Mouse (Mus musculus): ENCODE measurements at regions not wholly inside any gene's neighbourhood (a gene's known extent, or its start where the extent isn't known, plus 50 kb on each side); places are given as distances from the start of the nearest gene placed in this dataset.

GRCm38 (mm10) chr1:110813191-110813590, 164.2 kb downstream of the Cdh19 start:
- no peak for DNase-seq (ENCODE audit: low read depth, low spot score)

GRCm38 (mm10) chr1:110799157-110799764, 178.1 kb downstream of the Cdh19 start:
- no peak for DNase-seq (ENCODE audit: low read depth, low spot score)

DNA sequence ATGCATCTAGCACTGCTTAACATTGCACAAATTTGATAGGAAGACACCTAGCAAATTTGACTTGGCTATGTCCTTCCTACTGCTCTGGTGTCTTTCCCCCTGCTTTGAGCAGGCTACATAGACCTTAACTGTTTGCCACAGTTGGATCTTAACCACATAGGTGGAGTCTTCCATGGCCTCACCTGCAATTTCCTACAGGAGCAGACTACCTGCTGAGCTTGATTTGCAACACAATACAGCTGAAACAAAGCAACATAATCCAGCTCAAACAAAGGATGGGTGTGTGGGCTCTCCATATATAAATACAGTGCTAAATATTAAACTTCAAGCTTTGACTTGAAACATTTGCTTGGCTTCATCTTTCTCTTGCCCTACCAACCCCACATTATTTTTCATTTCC, 186.8 kb downstream of the Cdh19 start:
- no peak for DNase-seq (ENCODE audit: low read depth, low spot score)

DNA sequence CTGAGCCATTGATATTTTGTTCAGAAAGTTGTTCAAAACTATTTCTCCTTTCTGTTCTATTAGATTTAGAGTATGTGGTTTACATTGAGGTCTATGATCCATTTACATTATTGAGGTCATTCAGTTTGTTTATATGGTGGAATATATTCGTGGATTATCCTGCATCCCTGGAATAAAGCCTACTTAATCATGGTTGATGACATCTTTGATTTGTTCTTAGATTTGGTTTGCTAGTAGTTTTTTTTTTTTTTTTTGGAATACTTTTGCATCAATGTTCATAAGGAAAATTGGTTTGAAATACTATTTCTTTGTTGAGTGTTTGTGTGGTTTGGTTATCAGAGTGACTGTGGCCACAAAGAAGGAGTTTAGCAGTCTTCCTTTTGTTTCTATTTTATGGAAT, 202.0 kb downstream of the Cdh19 start:
- no peak for DNase-seq (ENCODE audit: low read depth, low spot score)

DNA sequence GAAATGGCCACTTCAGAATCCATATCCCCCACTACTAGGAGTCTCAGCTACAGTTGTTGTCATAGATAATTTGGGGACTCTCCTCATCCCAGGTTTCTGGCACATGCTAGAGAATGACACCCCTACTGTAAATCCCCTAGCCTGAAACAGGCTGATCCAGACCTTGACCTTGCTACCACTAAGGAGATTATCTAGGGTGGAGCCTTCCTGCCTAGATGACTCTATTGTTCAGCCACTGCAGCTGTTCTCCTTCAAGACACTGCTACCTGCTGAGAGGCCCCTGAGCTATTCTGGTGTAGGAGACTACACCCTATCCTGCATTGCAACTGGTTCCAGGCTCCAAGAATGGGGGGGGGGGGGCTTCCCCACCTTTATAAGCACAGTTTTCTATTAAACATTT, 202.5 kb downstream of the Cdh19 start:
- no peak for DNase-seq (ENCODE audit: low read depth, low spot score)

DNA sequence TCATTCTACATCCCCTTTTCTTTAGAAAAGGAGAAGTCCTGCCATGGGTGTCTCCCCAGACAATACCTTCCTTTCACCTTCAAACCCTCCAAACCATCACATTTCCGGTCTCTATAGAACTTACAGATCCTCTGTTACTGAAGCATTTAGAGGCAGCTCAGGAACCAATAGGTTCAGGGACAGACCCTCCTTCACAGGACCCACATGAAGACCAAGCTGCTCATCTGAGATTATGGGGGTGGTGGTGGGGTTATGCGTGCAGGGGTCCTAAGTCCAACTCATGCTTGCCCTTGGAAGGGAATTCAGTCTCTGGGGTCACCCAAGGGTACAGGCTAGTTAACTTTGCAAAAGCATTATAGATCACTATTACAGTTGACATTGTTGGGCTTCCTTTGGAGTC, 203.3 kb downstream of the Cdh19 start:
- DNase-seq (ENCODE audit: low read depth, low spot score) = no peak

DNA sequence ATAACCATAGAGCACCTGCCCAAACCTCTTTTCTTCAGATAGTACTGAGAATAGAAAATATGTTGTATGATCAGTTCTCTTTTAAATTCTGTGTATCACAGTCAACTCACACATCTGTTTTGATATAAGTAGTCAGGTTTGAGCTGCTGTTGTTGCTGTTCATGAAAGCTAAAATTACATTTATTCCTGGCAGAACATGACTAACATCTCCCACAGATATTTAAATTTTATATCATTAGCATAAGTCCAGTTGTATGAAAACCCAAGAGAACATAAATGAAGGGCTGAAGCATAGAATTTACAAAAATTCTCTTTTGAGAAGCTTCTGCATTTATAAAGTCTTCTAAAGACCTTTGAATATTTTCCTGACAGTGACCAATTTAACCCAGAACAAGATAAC, 252.5 kb downstream of the Cdh19 start:
- peak; percentile 35 for DNase-seq (ENCODE audit: low read depth, low spot score)
